Mouse (Mus musculus) Patski (cell line): ENCODE measurements at regions not wholly inside any gene's neighbourhood (a gene's known extent, or its start where the extent isn't known, plus 50 kb on each side); places are given as distances from the start of the nearest gene placed in this dataset.

Source experiments
- ATAC-seq: fragments of 100-300 bp; one replicate; pipeline ENCODE4 v1.8.0; 2021
- CTCF ChIA-PET: fragments of 350-600 bp; sonication (Branson Sonifier 250); formaldehyde crosslinking; loops from one replicate; lab custom pipeline; 2022; ENCODE audit warnings: inconsistent platforms; lab: Charles Lee
- POLR2A ChIA-PET: fragments of 350-600 bp; sonication (Branson Sonifier 250); formaldehyde crosslinking; loops from one replicate; lab custom pipeline; 2022; ENCODE audit warnings: antibody characterized with exemption, inconsistent platforms; lab: Charles Lee
- DNase-seq: peaks from one replicate; pipeline ENCODE4 v3.0.0-alpha.2; 2011; ENCODE audit warnings: low read depth, low spot score
- H3K27me3 ChIP-seq: fragments of 371-371 bp; one replicate; pipeline ENCODE4 v1.5.1; 2021
- CTCF ChIP-seq: fragments of 100-300 bp; IDR thresholded peaks from one replicate; pipeline ENCODE4 v1.5.1; 2021
- in situ Hi-C: fragments of 300-500 bp; cut with MboI; formaldehyde crosslinking; loops from 3 replicates; pipeline ENCODE4 v1.11.1; 2018; ENCODE audit warnings: low pct_unique_long_range_greater_than_20kb, mixed read lengths

DNA sequence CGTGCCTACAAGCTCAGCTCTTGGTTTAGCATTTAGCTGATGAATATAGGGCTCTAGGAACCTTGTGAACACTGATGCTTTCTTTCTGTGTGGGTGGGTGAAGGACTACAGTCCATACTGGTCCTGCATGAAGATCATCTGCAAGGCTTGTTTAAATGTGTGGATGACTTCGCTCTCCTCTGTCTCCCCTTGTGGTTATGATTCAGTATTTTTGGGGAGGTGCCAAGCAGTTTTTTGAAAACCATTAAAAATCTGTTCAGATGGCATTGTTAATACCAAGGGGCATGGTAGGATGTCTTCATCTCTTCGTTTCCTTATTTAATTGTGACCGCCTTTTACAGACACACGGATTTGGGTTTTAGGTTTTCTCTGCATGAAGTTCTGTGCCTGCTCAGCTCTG is 122.4 kb downstream of the Nmur2 start:
- in situ Hi-C loops, result no loop called here
- TF ChIP-seq CTCF, result no peak
- ATAC-seq (no peak), DNase-seq (no peak)
- ChIA-PET POLR2A (no interaction called here), CTCF (no interaction called here)
- peaks cover 7% of the 10 kb centered on the region for H3K27me3 ChIP-seq

GRCm38 (mm10) chr11:55897506-55897905 is 143.3 kb downstream of the Nmur2 start:
- TF ChIP-seq CTCF, result no peak
- DNase-seq, result no peak
- in situ Hi-C loops, result no loop called here
- CTCF ChIA-PET, result no interaction called here
- no peak for ATAC-seq
- POLR2A ChIA-PET, result no interaction called here
- no peaks in the 10 kb centered on the region for H3K27me3 ChIP-seq

GRCm38 (mm10) chr11:55890161-55890560 is 150.6 kb downstream of the Nmur2 start:
- H3K27me3 ChIP-seq, result no peaks in the 10 kb centered on the region
- TF ChIP-seq CTCF, result no peak
- ChIA-PET CTCF (no interaction called here), POLR2A (no interaction called here)
- ATAC-seq (no peak), DNase-seq (no peak)
- in situ Hi-C loops, result no loop called here

DNA sequence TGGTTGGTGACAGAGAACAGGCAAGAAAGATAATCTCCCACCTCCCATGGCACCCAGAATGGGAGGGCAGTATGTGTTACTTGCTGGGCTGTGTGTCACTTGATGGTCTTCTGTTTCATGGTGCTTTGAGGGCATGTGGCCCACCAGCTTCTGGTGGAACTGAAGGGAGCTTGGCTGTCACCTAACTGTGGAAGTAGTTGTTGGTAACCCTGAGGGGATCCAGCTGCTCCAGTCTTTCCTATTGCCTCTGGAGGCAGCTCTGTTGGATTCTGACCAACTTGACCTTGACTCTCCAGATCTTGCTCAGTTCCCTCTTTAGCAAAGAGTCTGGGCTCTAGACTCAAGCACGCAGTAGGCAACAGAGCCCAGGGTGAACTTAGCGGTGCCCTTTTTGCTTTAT is 162.2 kb downstream of the Nmur2 start:
- ChIA-PET POLR2A (interaction anchor here (0.6 kb wide), 1 partner anchor 222 kb away, joined by 3 read pairs; no protein-coding TSS in a partner anchor), CTCF (no interaction called here)
- no peak for DNase-seq
- H3K27me3 ChIP-seq, result no peaks in the 10 kb centered on the region
- in situ Hi-C loops, result no loop called here
- no peak for TF ChIP-seq CTCF
- no peak for ATAC-seq

- no peak for DNase-seq
- in situ Hi-C loops, result no loop called here
- ChIA-PET POLR2A (no interaction called here), CTCF (no interaction called here)
- H3K27me3 ChIP-seq, result no peaks in the 10 kb centered on the region
- no peak for ATAC-seq
- TF ChIP-seq CTCF, result no peak
Measured at GRCm38 (mm10) chr11:55867141-55867540, 173.7 kb downstream of the Nmur2 start.

- ChIA-PET CTCF (no interaction called here), POLR2A (no interaction called here)
- DNase-seq (no peak), ATAC-seq (no peak)
- H3K27me3 ChIP-seq, result no peaks in the 10 kb centered on the region
- in situ Hi-C loops, result no loop called here
- TF ChIP-seq CTCF, result no peak
Measured at GRCm38 (mm10) chr11:55859230-55859629, 181.6 kb downstream of the Nmur2 start.

DNA sequence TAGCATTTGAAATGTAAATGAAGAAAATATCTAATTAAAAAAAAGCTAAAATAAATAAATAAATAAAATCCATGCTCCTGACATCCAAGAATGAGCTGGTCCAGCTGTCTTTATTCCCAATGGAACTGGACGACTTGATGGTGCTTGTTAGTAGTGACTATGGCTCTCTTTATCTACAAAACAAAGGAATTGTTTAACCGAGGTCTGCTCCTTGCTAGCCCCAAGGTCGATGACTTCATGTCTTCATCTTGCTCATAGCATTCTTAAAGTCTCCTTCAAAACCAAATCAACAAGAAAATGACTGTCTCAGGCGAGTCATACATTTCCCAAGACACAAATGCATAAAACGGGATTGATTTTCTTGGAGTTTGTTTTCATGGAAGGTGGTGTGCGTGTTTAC is 212.5 kb upstream of the Glra1 start:
- in situ Hi-C loops, result no loop called here
- CTCF ChIA-PET, result no interaction called here
- TF ChIP-seq CTCF, result no peak
- H3K27me3 ChIP-seq, result no peaks in the 10 kb centered on the region
- no peak for DNase-seq
- POLR2A ChIA-PET, result no interaction called here
- no peak for ATAC-seq

- no peaks in the 10 kb centered on the region for H3K27me3 ChIP-seq
- in situ Hi-C loops, result no loop called here
- TF ChIP-seq CTCF, result no peak
- POLR2A ChIA-PET, result no interaction called here
- ATAC-seq, result no peak
- CTCF ChIA-PET, result no interaction called here
- no peak for DNase-seq
Measured at GRCm38 (mm10) chr11:55816566-55816965, 208.6 kb upstream of the Glra1 start.

DNA sequence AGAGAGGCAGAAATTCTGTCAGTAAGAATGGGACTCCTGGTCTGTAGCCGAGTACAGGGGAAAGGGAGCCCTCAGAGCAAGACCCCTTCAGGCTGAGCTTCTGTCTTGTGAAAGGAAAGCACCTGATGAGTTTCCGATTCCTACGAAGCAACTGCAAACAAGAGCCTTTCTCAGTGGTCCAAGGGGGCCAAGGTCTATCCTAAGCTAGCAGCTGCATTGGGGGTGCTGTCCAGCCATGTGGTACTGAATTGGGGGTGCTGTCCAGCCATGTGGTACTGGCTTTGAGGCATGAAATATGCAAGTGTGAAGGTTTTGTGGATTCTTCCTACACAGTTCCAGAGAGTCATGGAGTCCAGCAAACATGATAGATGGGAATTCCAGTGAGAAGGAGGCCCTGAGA is 202.7 kb upstream of the Glra1 start:
- POLR2A ChIA-PET, result no interaction called here
- CTCF ChIA-PET, result no interaction called here
- no peaks in the 10 kb centered on the region for H3K27me3 ChIP-seq
- TF ChIP-seq CTCF, result no peak
- in situ Hi-C loops, result no loop called here
- no peak for DNase-seq
- no peak for ATAC-seq

GRCm38 (mm10) chr11:55791195-55791865 is 183.3 kb upstream of the Glra1 start:
- DNase-seq (no peak), ATAC-seq (no peak)
- ChIA-PET CTCF (no interaction called here), POLR2A (no interaction called here)
- H3K27me3 ChIP-seq, result peaks cover 8% of the 10 kb centered on the region
- no peak for TF ChIP-seq CTCF
- in situ Hi-C loops, result no loop called here

DNA sequence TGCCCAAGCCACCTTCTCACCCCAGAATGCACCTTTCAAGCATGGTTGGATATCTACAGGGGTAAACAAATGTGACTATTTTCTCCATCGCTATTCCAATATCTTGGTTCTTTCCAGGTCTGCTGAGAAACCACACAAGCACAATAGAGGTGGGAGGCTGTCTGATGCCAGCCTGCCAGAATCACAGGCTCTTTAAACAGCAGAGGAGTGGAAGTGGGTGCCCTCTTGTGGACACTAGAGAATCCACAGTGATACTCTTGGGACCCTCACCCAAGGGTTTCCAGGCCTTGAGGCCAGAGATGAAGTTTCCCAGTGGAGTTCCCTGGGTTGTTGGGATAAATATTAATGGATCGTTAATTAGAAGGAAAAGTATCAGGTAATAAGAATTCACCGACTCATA is 181.6 kb upstream of the Glra1 start:
- no peak for ATAC-seq
- in situ Hi-C loops, result no loop called here
- TF ChIP-seq CTCF, result peak; percentile 21
- POLR2A ChIA-PET, result no interaction called here
- DNase-seq, result no peak
- H3K27me3 ChIP-seq, result peaks cover 4% of the 10 kb centered on the region
- CTCF ChIA-PET, result no interaction called here

DNA sequence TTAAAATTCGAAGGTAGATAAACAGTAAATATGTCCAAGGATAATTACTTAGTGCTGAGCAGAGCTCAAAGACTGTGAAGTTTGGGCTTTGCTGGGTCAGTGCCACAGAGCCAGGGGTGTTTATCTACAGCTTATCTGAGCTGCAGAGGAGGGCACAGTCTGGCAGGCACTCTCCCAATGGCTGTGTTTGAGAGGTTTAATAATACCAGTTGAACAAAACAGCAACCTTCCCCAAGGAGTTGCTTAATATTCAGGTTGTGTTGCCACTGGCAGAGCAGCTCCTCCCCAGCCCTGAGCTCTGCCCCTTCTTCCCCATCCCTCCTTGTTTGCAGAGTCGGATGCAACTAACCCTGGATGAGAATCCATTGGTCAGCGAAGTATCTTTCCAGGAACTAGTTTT is 173.0 kb upstream of the Glra1 start:
- in situ Hi-C loops, result no loop called here
- no peaks in the 10 kb centered on the region for H3K27me3 ChIP-seq
- ATAC-seq (no peak), DNase-seq (no peak)
- TF ChIP-seq CTCF, result no peak
- ChIA-PET CTCF (no interaction called here), POLR2A (no interaction called here)
